Mouse (Mus musculus): ENCODE results near the gene Nadk.

Nadk gene

GRCm38 (mm10) chr4:155602753-155603152 is 40.6 kb downstream of the Nadk start:
- no peak for DNase-seq (ENCODE audit: low read depth, low spot score)

- no peak for DNase-seq (ENCODE audit: low read depth, low spot score)
Measured at GRCm38 (mm10) chr4:155603801-155604200, 41.6 kb downstream of the Nadk start.

GRCm38 (mm10) chr4:155605132-155605531 is 43.0 kb downstream of the Nadk start:
- DNase-seq (ENCODE audit: low read depth, low spot score) = no peak

GRCm38 (mm10) chr4:155606825-155607224 is 44.6 kb downstream of the Nadk start:
- DNase-seq (ENCODE audit: low read depth, low spot score) = no peak

- no peak for DNase-seq (ENCODE audit: low read depth, low spot score)
Measured at GRCm38 (mm10) chr4:155611860-155612259, 49.7 kb downstream of the Nadk start.

- no peak for DNase-seq (ENCODE audit: low read depth, low spot score)
Measured at GRCm38 (mm10) chr4:155613264-155613663, 51.1 kb downstream of the Nadk start.

GRCm38 (mm10) chr4:155618321-155618720 is 56.1 kb downstream of the Nadk start:
- DNase-seq (ENCODE audit: low read depth, low spot score) = no peak

- DNase-seq (ENCODE audit: low read depth, low spot score) = peak; percentile 98
Measured at GRCm38 (mm10) chr4:155624338-155625291, 62.4 kb downstream of the Nadk start, which contains the start of gene Cdk11b. Gene Cdk11b (plus strand): TSS chr4:155624854.

GRCm38 (mm10) chr4:155630267-155630666 is 68.1 kb downstream of the Nadk start:
- no peak for DNase-seq (ENCODE audit: low read depth, low spot score)

- DNase-seq (ENCODE audit: low read depth, low spot score) = no peak
Measured at GRCm38 (mm10) chr4:155635766-155636499, 73.8 kb downstream of the Nadk start.
